Mouse (Mus musculus) liver, embryonic 14.5 days (tissue): ENCODE measurements around the gene Rap1gds1. TPM values are rescaled to one million over a fixed set of nuclear protein-coding genes. Genes with fewer than 3 reads are reported as not detected.

ENCODE experiments used
- ATAC-seq: fragments of 200-750 bp; cut with Nextera tagmentation; 2 replicates; pipeline ENCODE4 v1.8.0; 2017; ENCODE audit warnings: moderate number of reproducible peaks, mild to moderate bottlenecking, moderate library complexity; ENCODE audit not compliant: insufficient read depth
- DNase-seq, 3 experiments: peaks; one replicate each; pipeline ENCODE4 v3.0.0-alpha.2; 2012 to 2013; ENCODE audit warnings: low read depth in 3 of 3, low spot score in 3 of 3
- H3K27ac ChIP-seq: fragments of 300-500 bp; sonication (generic); 2 replicates; pipeline ENCODE4 v1.5.1; 2014; ENCODE audit warnings: moderate library complexity, mild to moderate bottlenecking, control low read depth, inconsistent platforms
- H3K27me3 ChIP-seq: fragments of 300-500 bp; sonication (generic); 2 replicates; pipeline ENCODE4 v1.6.1; 2014; ENCODE audit warnings: mild to moderate bottlenecking, low read length, moderate library complexity; ENCODE audit not compliant: control insufficient read depth, insufficient read depth
- H3K36me3 ChIP-seq: fragments of 300-500 bp; sonication (generic); replicated peaks from 2 replicates; pipeline ENCODE4 v1.6.1; 2014; ENCODE audit warnings: low read depth; ENCODE audit not compliant: control insufficient read depth, insufficient read depth
- H3K4me1 ChIP-seq, 2 experiments: fragments of 200-500 bp in 1 of 2; fragments of 300-500 bp in 1 of 2; sonication (generic) in 1 of 2; replicated peaks; 2 replicates each; pipeline ENCODE4 v1.6.1; 2012 to 2014; ENCODE audit warnings: antibody characterized with exemption in 1 of 2, inconsistent platforms in 1 of 2, low read length in 1 of 2; ENCODE audit not compliant: control insufficient read depth in 2 of 2, insufficient read depth in 2 of 2
- H3K4me2 ChIP-seq: fragments of 300-500 bp; sonication (generic); 2 replicates; pipeline ENCODE4 v1.6.1; 2014; ENCODE audit warnings: low read depth, mild to moderate bottlenecking, control low read depth, moderate library complexity
- H3K4me3 ChIP-seq, 2 experiments: fragments of 200-500 bp in 1 of 2; fragments of 300-500 bp in 1 of 2; sonication (generic) in 1 of 2; 2 replicates each; pipeline ENCODE4 v1.5.1; 2012 to 2014; ENCODE audit warnings: low read depth in 2 of 2, low read length in 2 of 2, mild to moderate bottlenecking in 2 of 2, control low read depth in 1 of 2, inconsistent platforms in 1 of 2, moderate library complexity in 1 of 2; ENCODE audit not compliant: insufficient read depth in 1 of 2
- H3K9ac ChIP-seq: fragments of 300-500 bp; sonication (generic); replicated peaks from 2 replicates; pipeline ENCODE4 v1.6.1; 2014; ENCODE audit warnings: mild to moderate bottlenecking, control low read depth, moderate library complexity
- H3K9me3 ChIP-seq: fragments of 300-500 bp; sonication (generic); 2 replicates; pipeline ENCODE4 v1.6.1; 2016; ENCODE audit warnings: low read length, mixed read lengths; ENCODE audit not compliant: control insufficient read depth
- CTCF ChIP-seq: IDR thresholded peaks from 2 replicates; pipeline ENCODE4 v1.5.1; 2016; ENCODE audit warnings: antibody characterized with exemption, low read depth, control low read depth
- EP300 ChIP-seq: IDR thresholded peaks from 2 replicates; pipeline ENCODE4 v1.6.1; 2016; ENCODE audit warnings: antibody characterized with exemption, low read depth
- WGBS: fragments of 180-500 bp; shearing (Covaris S2); extraction: QIAGEN DNeasy Blood & Tissue Kit; methylation state at CpG from one replicate; pipeline ENCODE4 v1.1.7; 2014; ENCODE audit not compliant: insufficient replicate concordance; 5-methylcytosine and 5-hydroxymethylcytosine counted together
- polyA plus RNA-seq, 2 experiments: library from polyadenylated mRNA; depleted of rRNA in 1 of 2; stranded (reverse) in 1 of 2; unstranded in 1 of 2; fragments of >200 nt; fragmentation: Nextera tagmentation in 1 of 2; extraction: Ambion mirVana in 1 of 2; gene quantifications; 2 replicates each; pipeline versions ENCODE4 v1.2.1 to v1.2.3; 2012 to 2014

Rap1gds1 gene
- polyA plus RNA-seq, 2 experiments: 7.0 to 11.9 TPM

GRCm38 (mm10) chr3:138889214-138889613 lies 185.8 kb downstream of the Rap1gds1 start:
- ATAC-seq (no peak), DNase-seq (no peak)
- H3K4me1 ChIP-seq: peaks cover 0 to 15% of the 10 kb centered on the region in 2 experiments; a peak in 2 of 4 replicates
- H3K27me3 ChIP-seq: no peaks in the 10 kb centered on the region
- H3K4me3 ChIP-seq: no peak overlapping the region
- TF ChIP-seq EP300: no peak
- H3K9me3 ChIP-seq: no peaks in the 10 kb centered on the region
- 13% methylated on average over 4 of the region's 4 CpGs for WGBS
- no peaks in the 10 kb centered on the region for H3K36me3 ChIP-seq
- no peak overlapping the region for H3K4me2 ChIP-seq
- H3K27ac ChIP-seq: no peak overlapping the region
- no peak overlapping the region for H3K9ac ChIP-seq

DNA sequence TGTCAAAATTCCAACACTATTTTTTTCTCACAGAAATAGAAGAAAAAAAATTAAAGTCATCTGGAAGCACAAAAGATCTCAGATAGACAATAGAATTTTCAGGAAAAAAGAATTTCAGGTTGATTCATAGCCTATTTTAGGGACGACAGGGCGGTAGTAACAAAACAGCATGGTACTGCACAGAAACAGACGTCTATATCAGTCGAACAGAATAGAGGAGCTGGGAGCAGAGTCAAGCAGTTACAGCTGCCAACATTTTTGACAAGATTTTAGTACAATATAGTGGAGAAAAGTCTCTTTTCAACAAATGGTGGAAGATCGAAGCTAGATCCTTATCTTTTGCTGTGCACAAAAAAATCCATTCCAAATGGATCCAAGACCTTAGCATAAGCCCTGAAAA lies 188.9 kb downstream of the Rap1gds1 start:
- H3K4me3 ChIP-seq: no peak overlapping the region
- no peaks in the 10 kb centered on the region for H3K36me3 ChIP-seq
- TF ChIP-seq CTCF (no peak), EP300 (no peak)
- no peaks in the 10 kb centered on the region for H3K9me3 ChIP-seq
- no peaks in the 10 kb centered on the region for H3K27me3 ChIP-seq
- H3K9ac ChIP-seq: no peak overlapping the region
- H3K4me1 ChIP-seq: peaks cover 0 to 6% of the 10 kb centered on the region in 2 experiments; a peak in 1 of 4 replicates
- no peak for DNase-seq
- no peak overlapping the region for H3K27ac ChIP-seq
- H3K4me2 ChIP-seq: no peak overlapping the region
- WGBS: 82% methylated on average over 5 of the region's 5 CpGs
- no peak for ATAC-seq

DNA sequence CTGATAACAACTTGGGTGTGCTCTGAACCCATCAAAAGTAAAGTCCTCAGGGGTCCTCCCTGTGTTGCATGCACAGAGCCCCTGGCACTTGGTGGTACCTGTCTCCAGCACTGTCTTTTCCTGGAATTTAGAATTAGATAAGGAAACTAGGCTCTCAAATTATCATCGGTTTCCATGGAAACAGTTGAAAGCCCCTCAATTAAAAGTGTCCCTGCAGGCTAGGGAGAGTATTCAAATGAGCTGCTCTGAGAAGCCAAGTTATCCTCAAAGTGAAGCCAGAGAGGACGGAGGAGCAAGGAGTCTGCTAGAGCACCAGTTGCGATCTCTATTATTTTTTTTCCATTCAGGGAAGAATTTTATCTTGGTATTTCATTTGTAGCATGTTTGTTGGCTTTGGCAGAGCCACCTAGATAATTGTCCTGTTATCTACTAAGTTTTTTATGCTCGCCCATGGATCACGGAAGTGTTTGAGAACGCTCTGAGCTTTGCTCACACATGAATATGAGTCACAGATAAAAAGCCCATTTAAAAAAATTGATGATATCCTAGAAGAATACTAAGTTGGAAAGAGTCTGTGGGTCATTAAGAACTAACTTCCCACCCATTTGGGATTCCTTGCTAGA lies 193.2 kb downstream of the Rap1gds1 start:
- Histone ChIP-seq H3K4me2 (no peak overlapping the region), H3K27ac (no peak overlapping the region), H3K9me3 (no peaks in the 10 kb centered on the region), H3K36me3 (no peaks in the 10 kb centered on the region), H3K4me1 (no peaks in the 10 kb centered on the region), H3K9ac (no peak overlapping the region), H3K4me3 (no peak overlapping the region), H3K27me3 (no peaks in the 10 kb centered on the region)
- no peak for ATAC-seq
- 53% methylated on average over 6 of the region's 6 CpGs for WGBS
- no peak for DNase-seq
- TF ChIP-seq CTCF (no peak), EP300 (no peak)

DNA sequence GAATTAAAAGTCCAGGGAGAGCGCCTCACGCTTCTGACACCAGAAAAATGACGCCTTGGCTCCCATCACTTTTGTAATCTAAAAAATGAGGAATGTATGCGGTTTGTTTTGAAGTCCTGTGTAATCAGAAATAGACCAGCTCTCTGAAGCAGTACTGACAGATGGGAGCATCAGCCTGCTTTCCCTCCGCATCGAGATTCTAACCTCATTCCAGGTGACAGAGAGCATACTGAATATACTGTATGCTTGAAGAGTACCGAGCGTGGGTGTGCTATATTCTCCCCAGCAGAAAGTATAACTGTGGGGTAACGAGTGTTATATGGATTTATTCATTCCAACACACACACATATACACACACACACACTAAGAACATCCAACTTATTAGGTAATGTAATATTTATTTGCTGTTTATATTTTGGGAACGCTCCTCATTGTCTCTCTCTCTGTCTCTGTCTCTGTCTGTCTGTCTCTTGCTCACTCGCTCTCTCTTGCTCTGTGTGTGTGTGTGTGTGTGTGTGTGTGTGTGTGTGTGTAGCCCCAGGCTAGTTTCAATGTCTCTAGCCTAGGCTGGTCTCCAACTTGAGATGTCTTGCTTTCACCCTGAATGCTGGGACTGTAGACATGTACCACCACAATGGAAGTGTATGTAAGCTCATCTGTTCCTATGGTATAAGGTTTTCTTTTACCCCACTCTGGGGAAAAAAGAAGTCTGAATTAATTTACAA lies 193.8 kb downstream of the Rap1gds1 start:
- Histone ChIP-seq H3K27me3 (no peaks in the 10 kb centered on the region), H3K4me2 (no peak overlapping the region), H3K4me1 (no peaks in the 10 kb centered on the region), H3K36me3 (no peaks in the 10 kb centered on the region), H3K9ac (no peak overlapping the region), H3K27ac (no peak overlapping the region), H3K4me3 (no peak overlapping the region), H3K9me3 (no peaks in the 10 kb centered on the region)
- 80% methylated on average over 11 of the region's 11 CpGs for WGBS
- DNase-seq (no peak), ATAC-seq (no peak)
- TF ChIP-seq CTCF: no peak
- no peak for TF ChIP-seq EP300

GRCm38 (mm10) chr3:138877741-138878140 lies 197.3 kb downstream of the Rap1gds1 start:
- Histone ChIP-seq H3K4me3 (no peak overlapping the region), H3K4me2 (no peak overlapping the region), H3K27ac (no peak overlapping the region), H3K9me3 (no peaks in the 10 kb centered on the region), H3K27me3 (no peaks in the 10 kb centered on the region), H3K4me1 (no peaks in the 10 kb centered on the region), H3K9ac (no peak overlapping the region), H3K36me3 (no peaks in the 10 kb centered on the region)
- 33% methylated on average over 4 of the region's 4 CpGs for WGBS
- DNase-seq: no peak
- TF ChIP-seq CTCF (no peak), EP300 (no peak)
- peak; percentile 43; the same call in 1 of the 2 replicates for ATAC-seq
